Mouse (Mus musculus) stomach, embryonic 16.5 days (tissue): Measurements from ENCODE around the gene Dcbld2. TPM values are rescaled to one million over a fixed set of nuclear protein-coding genes. Genes with fewer than 3 reads are reported as not detected.
A peak's percentile ranks its signal among the peaks of the same experiment; 100 is the strongest.

Experiments
- ATAC-seq: fragments of 200-750 bp; cut with Nextera tagmentation; 2 replicates; pipeline ENCODE4 v1.8.0; 2017; ENCODE audit warnings: moderate number of reproducible peaks, moderate TSS enrichment; ENCODE audit not compliant: insufficient read depth, low FRiP score
- H3K27ac ChIP-seq: fragments of 300-500 bp; sonication (generic); 2 replicates; pipeline ENCODE4 v1.5.1; 2014; ENCODE audit warnings: low read length
- H3K27me3 ChIP-seq: fragments of 300-500 bp; sonication (generic); 2 replicates; pipeline ENCODE4 v1.6.1; 2014; ENCODE audit warnings: low read length, control low read depth, mixed read lengths; ENCODE audit not compliant: control insufficient read depth, insufficient read depth
- H3K36me3 ChIP-seq: fragments of 300-500 bp; sonication (generic); 2 replicates; pipeline ENCODE4 v1.6.1; 2014; ENCODE audit warnings: low read length; ENCODE audit not compliant: control insufficient read depth, insufficient read depth
- H3K4me1 ChIP-seq: fragments of 300-500 bp; sonication (generic); 2 replicates; pipeline ENCODE4 v1.6.1; 2014; ENCODE audit warnings: low read length, control low read depth, mixed read lengths; ENCODE audit not compliant: control insufficient read depth, insufficient read depth
- H3K4me2 ChIP-seq: fragments of 300-500 bp; sonication (generic); 2 replicates; pipeline ENCODE4 v1.6.1; 2014; ENCODE audit warnings: low read depth, low read length, mixed read lengths
- H3K4me3 ChIP-seq: fragments of 300-500 bp; sonication (generic); replicated peaks from 2 replicates; pipeline ENCODE4 v1.5.1; 2014; ENCODE audit warnings: mild to moderate bottlenecking, low read length
- H3K9ac ChIP-seq: fragments of 300-500 bp; sonication (generic); 2 replicates; pipeline ENCODE4 v1.6.1; 2014; ENCODE audit warnings: low read length
- H3K9me3 ChIP-seq: fragments of 300-500 bp; sonication (generic); replicated peaks from 2 replicates; pipeline ENCODE4 v1.6.1; 2016; ENCODE audit warnings: low read length, control low read depth; ENCODE audit not compliant: control insufficient read depth
- WGBS: fragments of 180-500 bp; shearing (Covaris S2); extraction: QIAGEN DNeasy Blood & Tissue Kit; methylation state at CpG from one replicate; pipeline ENCODE4 v1.1.7; 2014; 5-methylcytosine and 5-hydroxymethylcytosine counted together
- polyA plus RNA-seq: library from polyadenylated mRNA; unstranded; fragments of >200 nt; fragmentation: Nextera tagmentation; extraction: Ambion mirVana; gene quantifications from 2 replicates; pipeline ENCODE4 v1.2.1, GENCODE M21; 2015

Dcbld2 gene
- polyA plus RNA-seq: 4.7 and 5.9 TPM in 2 replicates

GRCm38 (mm10) chr16:58408062-58408486, at the start of gene Dcbld2:
TSS of gene Dcbld2 (plus strand) at chr16:58408443.
- H3K27me3 ChIP-seq: no peaks in the 10 kb centered on the region
- peak within 1 kb of the TSS; percentile 95 for H3K9ac ChIP-seq
- H3K4me1 ChIP-seq: peaks cover 14% of the 10 kb centered on the region
- H3K9me3 ChIP-seq: no peaks in the 10 kb centered on the region
- H3K27ac ChIP-seq: peak within 1 kb of the TSS; percentile 85
- under 1% methylated on average over 32 of the region's 32 CpGs for WGBS
- peak within 1 kb of the TSS; percentile 71 for H3K4me2 ChIP-seq
- peak within 1 kb of the TSS; percentile 90 for H3K4me3 ChIP-seq
- H3K36me3 ChIP-seq: no peaks in the 10 kb centered on the region
- peak; percentile 100 for ATAC-seq

GRCm38 (mm10) chr16:58377170-58377569, 31.1 kb upstream of the Dcbld2 start:
- H3K36me3 ChIP-seq: no peaks in the 10 kb centered on the region
- no peak overlapping the region for H3K4me3 ChIP-seq
- 63% methylated on average over 1 of the region's 1 CpGs for WGBS
- no peak overlapping the region for H3K4me2 ChIP-seq
- H3K9me3 ChIP-seq: no peaks in the 10 kb centered on the region
- ATAC-seq: no peak
- no peaks in the 10 kb centered on the region for H3K4me1 ChIP-seq
- no peak overlapping the region for H3K27ac ChIP-seq
- H3K27me3 ChIP-seq: no peaks in the 10 kb centered on the region
- H3K9ac ChIP-seq: no peak overlapping the region

DNA sequence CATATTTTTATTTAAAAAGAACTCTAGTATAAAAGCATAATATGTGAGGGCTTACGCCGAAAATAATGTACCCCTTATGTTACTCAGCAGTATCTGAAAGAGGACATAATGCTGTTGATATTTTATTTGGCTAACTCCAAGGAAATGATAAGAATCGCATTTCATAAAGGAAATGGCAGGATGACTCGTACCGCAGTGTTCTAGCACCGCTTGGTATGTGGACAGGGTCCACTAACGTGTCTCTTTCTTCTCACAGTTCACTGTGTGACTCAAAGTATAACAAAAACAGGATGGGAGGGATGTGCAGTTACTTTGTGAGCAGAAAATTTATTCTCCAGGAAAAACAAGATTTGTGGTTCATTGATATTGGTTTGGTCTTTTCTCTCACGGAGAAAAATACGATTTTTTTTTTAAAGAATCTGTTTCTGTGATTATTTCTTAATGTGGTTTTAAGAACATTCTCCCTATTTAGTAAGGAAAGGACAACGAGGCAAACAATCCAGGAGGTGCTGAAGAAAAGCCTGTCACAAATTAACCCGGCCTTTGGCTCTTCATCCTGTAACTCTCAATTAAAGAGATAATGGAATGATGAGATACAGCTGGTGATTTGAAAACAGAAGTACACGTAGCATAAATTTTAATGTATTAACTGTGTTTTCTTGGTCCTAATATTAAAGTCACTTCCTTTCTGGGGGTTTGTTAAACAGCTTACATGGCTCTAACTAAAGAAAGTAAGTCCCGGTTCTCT, 30.3 kb upstream of the Dcbld2 start:
- Histone ChIP-seq H3K9me3 (no peaks in the 10 kb centered on the region), H3K4me2 (no peak overlapping the region), H3K9ac (no peak overlapping the region), H3K27ac (no peak overlapping the region), H3K4me3 (no peak overlapping the region), H3K36me3 (no peaks in the 10 kb centered on the region), H3K27me3 (no peaks in the 10 kb centered on the region), H3K4me1 (no peaks in the 10 kb centered on the region)
- WGBS: 60% methylated on average over 13 of the region's 13 CpGs
- ATAC-seq: no peak

GRCm38 (mm10) chr16:58386241-58386757, 21.9 kb upstream of the Dcbld2 start:
- Histone ChIP-seq H3K9me3 (no peaks in the 10 kb centered on the region), H3K4me1 (no peaks in the 10 kb centered on the region), H3K27me3 (no peaks in the 10 kb centered on the region), H3K4me2 (no peak overlapping the region), H3K36me3 (no peaks in the 10 kb centered on the region), H3K27ac (no peak overlapping the region), H3K9ac (no peak overlapping the region), H3K4me3 (no peak overlapping the region)
- WGBS: 90% methylated on average over 4 of the region's 4 CpGs
- no peak for ATAC-seq

DNA sequence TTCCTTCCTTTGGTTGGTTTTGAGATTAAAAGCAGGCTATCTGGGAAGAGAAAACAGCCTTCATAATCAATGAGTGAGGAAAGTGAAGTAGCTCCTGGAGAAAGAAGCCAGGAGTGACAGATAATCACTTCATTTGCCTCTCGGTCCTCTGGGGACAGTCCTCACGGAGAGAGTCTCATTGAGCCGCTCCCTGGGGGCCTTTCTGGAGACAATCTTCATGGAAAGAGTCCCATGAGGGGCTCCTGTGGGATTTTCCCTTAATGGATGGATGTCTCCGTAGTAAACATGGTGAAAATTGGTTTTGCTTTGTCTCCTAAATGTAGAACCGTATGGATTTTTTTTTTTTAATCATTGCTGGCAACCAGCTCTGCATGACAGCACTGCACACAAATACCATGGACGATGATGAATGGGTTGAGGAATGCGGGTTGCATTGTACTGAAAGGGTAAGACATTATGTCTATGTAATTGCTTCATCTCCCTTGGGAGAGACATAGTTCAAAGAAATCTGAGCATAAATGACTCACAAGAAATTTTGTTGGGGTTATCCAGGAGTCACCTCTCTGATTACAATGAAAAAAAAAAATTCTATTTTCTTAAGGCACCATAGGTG, 19.0 kb upstream of the Dcbld2 start:
- WGBS: 41% methylated on average over 7 of the region's 7 CpGs

DNA sequence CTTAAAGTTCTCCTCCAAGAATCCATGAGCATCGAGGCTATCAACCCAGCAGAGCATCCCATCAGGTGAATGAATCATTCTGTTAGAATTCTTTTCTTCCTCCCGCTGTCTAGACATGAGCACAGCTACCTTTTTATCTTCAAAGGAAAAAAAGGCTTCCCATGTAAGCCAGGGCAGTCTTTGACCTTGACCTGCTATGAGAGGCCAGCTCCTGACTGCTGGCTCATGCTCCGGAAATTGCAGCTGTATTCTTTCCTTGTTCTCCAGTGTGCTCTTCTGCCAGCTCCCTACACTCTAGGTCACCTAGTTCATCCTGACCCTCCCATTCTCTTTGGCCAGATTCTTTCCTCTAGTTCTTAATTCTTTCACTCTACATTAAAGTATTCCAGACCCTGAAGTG, 15.2 kb upstream of the Dcbld2 start:
- Histone ChIP-seq H3K4me2 (no peak overlapping the region), H3K4me3 (no peak overlapping the region), H3K9ac (no peak overlapping the region), H3K9me3 (no peaks in the 10 kb centered on the region), H3K4me1 (no peaks in the 10 kb centered on the region), H3K36me3 (no peaks in the 10 kb centered on the region), H3K27me3 (no peaks in the 10 kb centered on the region), H3K27ac (no peak overlapping the region)
- ATAC-seq: no peak
- WGBS: 63% methylated on average over 3 of the region's 3 CpGs

More for the DNA sequence above, 19.0 kb upstream of the Dcbld2 start:
- no peak overlapping the region for H3K4me3 ChIP-seq
- no peak overlapping the region for H3K4me2 ChIP-seq
- no peak overlapping the region for H3K9ac ChIP-seq
- ATAC-seq: no peak
- no peaks in the 10 kb centered on the region for H3K36me3 ChIP-seq
- no peaks in the 10 kb centered on the region for H3K27me3 ChIP-seq
- no peaks in the 10 kb centered on the region for H3K4me1 ChIP-seq
- no peaks in the 10 kb centered on the region for H3K9me3 ChIP-seq
- no peak overlapping the region for H3K27ac ChIP-seq

GRCm38 (mm10) chr16:58394156-58394555, 14.1 kb upstream of the Dcbld2 start:
- H3K4me3 ChIP-seq: no peak overlapping the region
- no peaks in the 10 kb centered on the region for H3K36me3 ChIP-seq
- 72% methylated on average over 5 of the region's 5 CpGs for WGBS
- H3K9ac ChIP-seq: no peak overlapping the region
- H3K4me2 ChIP-seq: no peak overlapping the region
- H3K9me3 ChIP-seq: no peaks in the 10 kb centered on the region
- no peak for ATAC-seq
- H3K27ac ChIP-seq: no peak overlapping the region
- H3K27me3 ChIP-seq: no peaks in the 10 kb centered on the region
- no peaks in the 10 kb centered on the region for H3K4me1 ChIP-seq

DNA sequence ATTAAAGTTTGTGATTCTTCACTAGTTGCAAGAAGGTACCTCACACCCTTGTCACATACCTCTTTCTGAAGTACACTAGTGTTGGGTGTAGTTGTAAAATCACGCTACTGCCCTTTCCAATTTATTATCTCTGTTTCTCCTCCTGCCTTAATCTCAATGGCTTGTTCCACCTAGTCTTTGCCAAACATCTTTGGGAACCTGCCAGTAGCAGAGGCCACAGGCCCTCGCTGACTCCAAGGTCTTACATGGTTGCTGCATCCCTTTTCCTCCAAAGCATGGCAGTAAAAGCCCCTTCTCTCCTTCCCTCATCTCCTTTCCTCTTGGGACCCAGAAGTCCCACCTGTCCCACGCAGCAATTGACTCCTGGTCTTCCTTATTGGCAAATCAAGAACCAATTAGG, 9.6 kb upstream of the Dcbld2 start:
- no peaks in the 10 kb centered on the region; the same call in 1 of the 2 replicates for H3K4me1 ChIP-seq
- no peak overlapping the region for H3K4me3 ChIP-seq
- H3K27me3 ChIP-seq: no peaks in the 10 kb centered on the region
- H3K9me3 ChIP-seq: no peaks in the 10 kb centered on the region
- no peak overlapping the region for H3K4me2 ChIP-seq
- H3K27ac ChIP-seq: no peak overlapping the region
- no peak overlapping the region for H3K9ac ChIP-seq
- WGBS: 69% methylated on average over 3 of the region's 3 CpGs
- ATAC-seq: no peak
- no peaks in the 10 kb centered on the region for H3K36me3 ChIP-seq

DNA sequence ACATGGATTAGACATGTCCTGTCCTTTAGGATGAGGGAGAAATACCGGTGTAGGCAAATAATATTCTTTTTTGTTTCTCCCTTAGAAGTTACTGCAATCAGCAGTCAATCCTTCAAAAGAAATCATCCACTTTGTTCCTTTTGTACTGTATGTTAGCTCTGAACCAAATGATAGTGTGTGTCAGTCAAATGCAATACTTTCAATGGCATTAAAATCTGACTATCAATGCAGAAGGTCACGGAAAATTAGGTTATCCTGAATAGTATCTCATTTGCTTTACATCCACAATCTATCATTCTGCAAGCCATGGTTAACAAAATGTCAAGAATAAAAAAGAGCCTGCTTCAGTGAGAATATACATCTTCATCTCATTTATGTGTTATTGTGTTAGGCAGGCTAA, 7.2 kb upstream of the Dcbld2 start:
- H3K4me3 ChIP-seq: no peak overlapping the region
- 75% methylated on average over 2 of the region's 2 CpGs for WGBS
- no peak overlapping the region for H3K4me2 ChIP-seq
- no peaks in the 10 kb centered on the region for H3K27me3 ChIP-seq
- H3K36me3 ChIP-seq: no peaks in the 10 kb centered on the region
- no peak for ATAC-seq
- H3K27ac ChIP-seq: no peak overlapping the region
- no peaks in the 10 kb centered on the region for H3K9me3 ChIP-seq
- peaks cover under 1% of the 10 kb centered on the region; the same call in 1 of the 2 replicates for H3K4me1 ChIP-seq
- H3K9ac ChIP-seq: no peak overlapping the region
